In genomic region chr5:138194755-138195345, GRCm38 (mm10) we compare ENCODE assay signal across 8 mouse cellular contexts. TPM values are rescaled to one million over a fixed set of nuclear protein-coding genes. Genes with fewer than 3 reads are reported as not detected.
A peak's percentile ranks its signal among the peaks of the same experiment; 100 is the strongest.
DNase-seq lines count a peak whose midpoint lies in the region; ATAC-seq and TF ChIP-seq lines count a peak whose summit lies in the region.

No protein-coding gene starts in this region.

- peak overlapping the region; percentile 92 for H3ac ChIP-seq in C2C12 (ENCODE audit: control insufficient read depth, insufficient read length, low read depth)

- peak; percentile 40 for DNase-seq in cerebellum, adult 11 months
- no peak for DNase-seq in cerebellum, adult 9-10 months
- DNase-seq in kidney, postnatal 4 days, result peak; percentile 56 to 72
- DNase-seq in lung, postnatal 36 days, result peak; percentile 12
- peak; percentile 33 for DNase-seq in right cerebral cortex, postnatal 14 days

- no peaks in the 10 kb centered on the region for H3K9me3 ChIP-seq in heart, embryonic 12.5 days (replicated peaks)

- H3K4me1 ChIP-seq in cortical plate, adult 2 months (ENCODE audit: control insufficient read depth, insufficient read depth, low read length), result no peaks in the 10 kb centered on the region; the same call in 1 of the 2 replicates
- 0 out of 2 replicates have a peak, but pooled peaks cover 3% of the 10 kb centered on the region for H3K4me1 ChIP-seq in heart, embryonic 12.5 days (replicated peaks)

- H3K4me3 ChIP-seq in C2C12 (ENCODE audit: insufficient read depth, poor library complexity, severe bottlenecking), result peak overlapping the region; percentile 26
- peak overlapping the region; percentile 75 for H3K4me3 ChIP-seq in cortical plate, adult 2 months (ENCODE audit: insufficient read depth, low read length)
- H3K4me3 ChIP-seq in heart, embryonic 12.5 days, result peak overlapping the region; percentile 71

- peak overlapping the region; percentile 68 for H3K27ac ChIP-seq in cortical plate, adult 2 months (ENCODE audit: insufficient read depth, low read length)
- H3K27ac ChIP-seq in heart, embryonic 12.5 days (ENCODE audit: poor library complexity, severe bottlenecking), result peak overlapping the region; percentile 84

- no peak for TF ChIP-seq CTCF in C2C12 (IDR thresholded peaks at IDR 0.05; ENCODE audit: control insufficient read depth, insufficient read depth, insufficient read length)
- TF ChIP-seq CTCF in cortical plate, adult 2 months (IDR thresholded peaks at IDR 0.05; ENCODE audit: extremely low read depth, insufficient read depth, low read length), result no peak

- H3K9ac ChIP-seq in heart, embryonic 12.5 days, result peak overlapping the region; percentile 87

- no peak for TF ChIP-seq POLR2A in cortical plate, adult 2 months (IDR thresholded peaks at IDR 0.05; ENCODE audit: extremely low read depth, insufficient read depth, low read length)

- H3K36me3 ChIP-seq in C2C12 (ENCODE audit: control insufficient read depth, insufficient read depth), result peaks cover 14% of the 10 kb centered on the region
- H3K36me3 ChIP-seq in heart, embryonic 12.5 days, result peaks cover 16% of the 10 kb centered on the region

- peak overlapping the region; percentile 87 for H3K4me2 ChIP-seq in heart, embryonic 12.5 days

- no peaks in the 10 kb centered on the region for H3K79me3 ChIP-seq in C2C12 (ENCODE audit: low read depth)

- ATAC-seq in heart, embryonic 12.5 days (ENCODE audit: insufficient number of reproducible peaks, low FRiP score), result peak; percentile 66

- WGBS in heart, embryonic 12.5 days, result 1% methylated on average over 29 of the region's 29 CpGs

- H3K27me3 ChIP-seq in C2C12 (ENCODE audit: control insufficient read depth, insufficient read depth, insufficient read length), result no peaks in the 10 kb centered on the region
- H3K27me3 ChIP-seq in heart, embryonic 12.5 days (replicated peaks), result no peaks in the 10 kb centered on the region

- no peaks in the 10 kb centered on the region for H3K79me2 ChIP-seq in C2C12 (ENCODE audit: control insufficient read depth, insufficient read depth)

TF ChIP-seq in C2C12, 6 proteins besides CTCF, POLR2A, EP300 and RAD21:
- no peak for TF ChIP-seq MAX (IDR thresholded peaks at IDR 0.05)
- no peak for TF ChIP-seq USF1 (IDR thresholded peaks at IDR 0.05; ENCODE audit: low read depth)
- no peak for TF ChIP-seq FOSL1 (IDR thresholded peaks at IDR 0.05; ENCODE audit: insufficient read depth, low read length, poor library complexity, severe bottlenecking)
- TF ChIP-seq MYOG (IDR thresholded peaks at IDR 0.05; ENCODE audit: control insufficient read depth, extremely low read depth, insufficient read length), result no peak
- TF ChIP-seq MYOD1 (IDR thresholded peaks at IDR 0.05; ENCODE audit: control insufficient read depth, insufficient read length, low read depth), result no peak
- no peak for TF ChIP-seq CEBPB (IDR thresholded peaks at IDR 0.05; ENCODE audit: low read depth)

RNA-seq across cellular contexts. Expression of gene Mblac1, which starts 0.7 kb away (rescaled TPM):
- 2.5 TPM for polyA plus RNA-seq in C2C12 (2012; fragmentation: generic; extraction: Trizol)
- polyA plus RNA-seq in cortical plate, adult 2 months (2012; rRNA removed), result 5.7 and 7.3 TPM in 2 replicates
- polyA plus RNA-seq in heart, embryonic 12.5 days (2016; fragmentation: Nextera tagmentation; extraction: Ambion mirVana), result 5.1 and 6.2 TPM in 2 replicates

RNA-seq across cellular contexts. Expression of gene Cnpy4, which starts 7.6 kb away (rescaled TPM):
- polyA plus RNA-seq in C2C12 (2012; fragmentation: generic; extraction: Trizol), result 23.0 TPM
- 13.3 and 15.8 TPM in 2 replicates for polyA plus RNA-seq in cortical plate, adult 2 months (2012; rRNA removed)
- polyA plus RNA-seq in heart, embryonic 12.5 days (2016; fragmentation: Nextera tagmentation; extraction: Ambion mirVana), result 26.2 and 26.5 TPM in 2 replicates

RNA-seq across cellular contexts. Expression of gene Taf6, which starts 7.6 kb away (rescaled TPM):
- 58.1 TPM for polyA plus RNA-seq in C2C12 (2012; fragmentation: generic; extraction: Trizol)
- polyA plus RNA-seq in cortical plate, adult 2 months (2012; rRNA removed), result 54.3 and 55.3 TPM in 2 replicates
- polyA plus RNA-seq in heart, embryonic 12.5 days (2016; fragmentation: Nextera tagmentation; extraction: Ambion mirVana), result 73.9 and 78.5 TPM in 2 replicates

RNA-seq across cellular contexts. Expression of gene Mcm7, which starts 22.6 kb away (rescaled TPM):
- 208 TPM for polyA plus RNA-seq in C2C12 (2012; fragmentation: generic; extraction: Trizol)
- polyA plus RNA-seq in cortical plate, adult 2 months (2012; rRNA removed), result 17.1 and 19.7 TPM in 2 replicates
- 136 and 138 TPM in 2 replicates for polyA plus RNA-seq in heart, embryonic 12.5 days (2016; fragmentation: Nextera tagmentation; extraction: Ambion mirVana)

RNA-seq across cellular contexts. Expression of gene Ap4m1, which starts 23.0 kb away (rescaled TPM):
- 11.2 TPM for polyA plus RNA-seq in C2C12 (2012; fragmentation: generic; extraction: Trizol)
- polyA plus RNA-seq in cortical plate, adult 2 months (2012; rRNA removed), result 21.6 and 25.3 TPM in 2 replicates
- polyA plus RNA-seq in heart, embryonic 12.5 days (2016; fragmentation: Nextera tagmentation; extraction: Ambion mirVana), result 12.1 and 12.6 TPM in 2 replicates
